In the genomic region with DNA sequence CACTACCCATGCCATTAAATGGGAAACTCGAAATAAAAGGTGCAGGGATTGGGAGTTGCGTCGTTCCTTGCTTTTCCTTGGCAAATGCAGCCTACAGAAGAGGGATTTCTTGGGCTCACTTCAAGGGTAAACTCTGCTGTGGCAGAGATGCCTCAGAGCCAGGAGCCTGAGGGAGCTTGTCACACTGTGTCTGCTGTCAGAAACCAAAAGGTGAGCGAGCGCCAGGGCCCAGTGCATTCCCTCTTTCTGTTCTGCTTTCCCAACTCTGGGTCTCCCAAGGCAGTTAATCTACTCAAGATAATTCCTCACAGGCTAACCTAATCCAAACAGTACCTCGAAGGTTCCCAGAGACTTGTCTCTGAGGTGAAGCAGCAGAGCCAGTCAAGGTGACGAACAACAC, we compare ENCODE assay signal across 12 mouse cellular contexts.
"Had no signal": no experiment of that assay in that cellular context is flagged by ENCODE, and none has a peak within 500 bp of the region (broad histone marks: within the 10 kb centered on the region; RNA-seq: fewer than 3 reads in every experiment).

No protein-coding gene starts in this region.

- DNase-seq: left cerebral cortex, postnatal 4 days; liver; liver, embryonic 13.5 days; liver, postnatal 0 days; lung, adult 18-20 months; lung, adult 2 months; lung, embryonic 14.5 days; lung, postnatal 10 days; lung, postnatal 14 days; lung, postnatal 36 days; lung, postnatal 4 days; midbrain, embryonic 14.5 days had no signal
